Mouse (Mus musculus) layer of hippocampus, adult 18-20 months (tissue): Measurements from ENCODE around the gene Psmb3. TPM values are rescaled to one million over a fixed set of nuclear protein-coding genes. Genes with fewer than 3 reads are reported as not detected.

Source experiments
- DNase-seq, 2 experiments: peaks; one replicate each; pipeline ENCODE4 v3.0.0; 2022; ENCODE audit warnings: low spot score in 2 of 2
- total RNA-seq, 2 experiments: library from RNA; stranded (reverse); gene quantifications; 2 replicates each; pipeline ENCODE4 v1.2.3; 2021

Gene Psmb3
- total RNA-seq, 2 experiments from 2014 or later: 124 to 128 TPM

DNA sequence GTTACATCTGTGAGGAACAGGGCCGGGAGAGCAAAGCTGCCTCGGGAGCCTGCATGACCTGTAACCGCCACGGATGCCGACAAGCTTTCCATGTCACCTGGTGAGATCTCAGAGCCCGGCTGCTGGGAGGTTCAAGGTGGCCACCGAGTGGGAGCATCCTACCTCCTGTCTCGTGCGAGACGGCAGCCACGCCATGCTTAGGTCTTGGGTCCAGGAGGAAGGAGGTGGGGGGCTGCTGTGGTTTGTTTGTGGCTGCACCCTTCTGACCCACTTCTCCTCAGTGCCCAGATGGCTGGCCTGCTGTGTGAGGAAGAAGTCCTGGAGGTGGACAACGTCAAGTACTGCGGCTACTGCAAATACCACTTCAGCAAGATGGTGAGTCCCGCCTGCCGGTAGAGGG, 36.4 kb upstream of the Psmb3 start:
- DNase-seq: no peak

DNA sequence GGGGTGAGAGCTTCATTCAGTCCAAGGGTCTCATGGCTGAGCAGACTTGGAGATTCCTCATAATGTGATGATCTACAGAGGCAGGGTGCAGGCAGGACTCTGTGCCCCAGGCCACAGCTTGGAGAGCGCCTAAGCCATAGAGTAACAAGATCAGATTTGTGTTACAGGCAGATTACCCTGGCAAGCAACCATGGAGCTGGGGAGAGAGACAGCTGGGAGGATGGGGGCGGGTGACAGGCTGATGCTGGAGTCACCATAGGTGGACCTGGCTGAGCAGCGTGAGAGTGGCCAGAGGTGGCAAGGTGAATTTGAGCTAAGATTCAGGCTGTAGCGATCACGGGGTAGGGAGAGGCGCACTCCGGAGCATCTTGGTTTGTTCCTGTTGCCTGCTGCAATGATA, 35.0 kb upstream of the Psmb3 start:
- DNase-seq: no peak

DNA sequence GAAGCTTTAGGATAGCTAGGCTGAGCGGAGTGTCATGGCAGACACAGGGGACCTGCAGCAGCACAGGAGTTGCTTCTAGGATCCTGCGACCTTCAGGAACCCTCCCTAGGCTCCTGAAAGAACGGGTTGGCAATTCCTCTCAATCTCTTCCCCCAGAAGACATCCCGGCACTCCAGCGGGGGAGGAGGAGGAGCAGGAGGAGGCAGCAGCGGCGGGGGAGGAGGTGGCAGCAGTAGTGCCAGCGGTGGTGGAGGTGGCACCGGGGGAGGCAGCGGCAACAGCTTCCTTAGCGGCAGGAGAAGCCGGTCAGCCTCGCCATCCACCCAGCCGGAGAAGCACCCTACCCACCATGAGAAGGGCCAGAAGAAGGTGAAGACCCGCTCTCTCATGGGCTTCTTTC, 33.9 kb upstream of the Psmb3 start:
- no peak for DNase-seq

DNA sequence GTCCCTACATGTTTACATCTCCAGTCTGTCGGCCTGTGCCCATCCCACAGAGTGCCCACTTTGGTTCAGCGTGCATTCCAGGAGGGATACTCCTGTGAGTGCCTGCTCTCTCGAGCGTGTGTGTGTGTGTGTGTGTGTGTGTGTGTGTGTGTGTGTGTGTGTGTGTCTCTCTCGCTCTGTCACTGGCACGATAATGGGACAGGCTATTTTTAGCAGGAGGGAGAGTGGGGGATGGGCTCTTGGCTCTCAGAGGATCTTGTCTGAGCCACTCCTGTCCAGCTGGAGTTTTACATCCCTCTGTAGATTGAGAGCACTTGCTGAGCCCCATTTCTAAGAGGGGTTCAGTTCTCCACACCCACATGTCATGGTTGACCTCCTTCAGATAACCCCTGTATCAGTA, 33.4 kb upstream of the Psmb3 start:
- DNase-seq: no peak

DNA sequence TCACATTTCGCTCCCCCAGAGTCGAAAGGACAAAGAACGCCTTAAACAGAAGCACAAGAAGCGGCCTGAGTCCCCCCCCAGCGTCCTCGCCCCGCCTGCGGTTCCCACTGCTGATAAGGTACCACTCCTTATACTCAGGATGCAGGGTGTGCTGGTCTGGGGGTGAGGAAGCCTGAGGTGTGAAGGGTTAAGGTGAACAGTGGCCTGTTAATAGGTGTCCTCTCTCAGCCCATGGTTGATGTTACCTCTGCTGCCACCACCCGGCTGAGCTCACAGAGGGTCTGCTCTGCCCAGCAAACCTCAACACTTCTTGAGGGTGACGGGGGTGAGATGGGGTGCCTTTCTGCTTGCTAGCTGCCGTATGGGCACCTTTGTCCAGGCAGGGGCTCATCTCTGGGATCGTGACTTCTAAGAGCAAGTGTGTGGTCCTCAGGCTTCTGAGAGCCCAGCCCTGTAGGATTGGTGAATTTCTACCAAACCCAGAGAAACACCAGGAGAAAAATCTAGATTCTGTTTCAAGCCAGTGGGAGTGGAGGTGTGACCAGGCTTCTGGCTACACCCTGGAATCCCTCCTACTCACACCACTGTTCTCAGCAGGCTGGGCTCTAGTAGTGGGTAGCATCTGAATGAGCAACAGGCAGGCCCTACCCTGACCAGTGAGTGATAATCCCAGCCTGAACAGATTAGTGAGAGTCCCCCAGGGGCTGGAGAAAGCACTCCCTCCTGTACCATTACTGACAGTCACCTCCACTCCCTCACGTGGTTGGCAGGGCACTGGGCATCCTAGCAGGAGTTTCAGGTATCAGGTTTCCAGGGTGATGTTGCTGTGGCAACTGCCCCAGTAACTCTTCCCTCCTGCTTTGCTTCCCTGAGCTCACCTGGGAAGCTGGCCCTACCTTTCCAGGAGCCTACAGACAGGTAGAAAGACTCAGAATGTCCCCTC, 32.7 kb upstream of the Psmb3 start:
- DNase-seq: no peak

DNA sequence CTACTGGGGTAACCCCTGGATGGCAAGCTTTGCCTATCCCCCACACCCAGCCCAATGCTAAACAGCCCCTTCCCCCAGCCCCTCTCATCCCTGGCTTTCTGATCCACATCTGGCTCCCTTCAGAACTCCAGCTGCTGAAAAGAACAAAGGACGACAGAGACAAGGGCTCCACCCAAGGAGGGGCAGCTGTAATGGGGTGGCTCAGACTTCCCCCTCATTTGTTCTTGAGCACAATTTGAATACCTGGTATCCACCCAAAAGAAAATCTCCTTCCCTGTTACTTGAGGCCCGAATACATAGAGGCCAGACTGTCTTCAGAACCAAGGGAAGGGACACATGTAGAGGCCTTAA, 32.0 kb upstream of the Psmb3 start:
- no peak for DNase-seq

DNA sequence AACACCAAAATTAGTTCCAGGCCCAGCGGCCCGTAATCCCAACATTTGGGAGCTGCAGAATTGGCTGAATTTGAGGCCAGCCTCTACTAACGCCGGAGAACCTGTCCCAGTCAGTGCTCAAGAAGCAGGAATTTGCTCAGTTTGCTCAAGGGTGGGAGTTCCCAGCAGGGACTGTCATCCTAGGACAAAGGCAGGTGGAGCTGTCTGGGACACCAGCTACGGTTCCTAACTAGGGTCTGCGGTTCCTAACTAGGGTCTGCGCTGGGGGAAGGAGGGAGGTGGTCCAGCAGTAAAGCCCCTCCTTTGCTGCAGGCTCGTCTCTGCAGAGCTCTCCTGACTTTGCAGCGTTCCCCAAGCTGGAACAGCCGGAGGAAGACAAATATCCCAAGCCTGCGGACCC, 30.1 kb upstream of the Psmb3 start:
- DNase-seq: no peak

DNA sequence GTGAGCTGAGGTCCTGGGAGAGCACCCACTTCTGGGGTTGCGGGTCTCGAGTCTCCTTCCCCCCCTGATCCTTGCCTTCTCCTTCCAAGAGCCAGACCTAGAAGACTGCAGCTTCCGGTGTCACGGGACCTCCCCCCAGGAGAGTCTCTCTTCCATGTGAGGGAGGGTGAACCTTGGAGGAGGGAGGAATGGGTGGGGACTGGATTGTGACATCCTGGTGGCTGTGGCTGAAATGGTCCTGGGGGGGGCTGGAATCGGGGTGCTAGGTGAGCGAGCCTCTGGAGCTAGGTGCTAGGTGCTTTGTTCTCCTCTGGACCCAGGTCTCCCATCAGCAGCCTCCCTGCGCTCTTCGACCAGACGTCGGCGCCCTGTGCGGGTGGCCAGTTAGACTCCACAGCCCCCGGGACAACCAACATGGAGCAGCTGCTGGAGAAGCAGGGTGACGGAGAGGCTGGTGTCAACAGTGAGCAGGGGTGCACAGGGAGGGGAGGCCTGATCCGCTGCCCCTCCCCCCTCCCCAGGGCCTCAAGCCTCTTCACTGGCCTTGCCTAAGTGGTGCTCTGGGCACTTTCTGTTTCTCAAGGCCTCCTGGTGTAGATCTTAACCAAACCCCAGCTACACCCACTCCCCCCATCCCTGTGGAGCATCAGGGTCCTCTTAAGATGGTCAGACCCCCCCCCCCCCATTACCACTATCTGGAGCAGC, 27.0 kb upstream of the Psmb3 start:
- DNase-seq: no peak

GRCm38 (mm10) chr11:97677381-97677780, 25.8 kb upstream of the Psmb3 start:
- no peak for DNase-seq

GRCm38 (mm10) chr11:97677842-97678241, 25.4 kb upstream of the Psmb3 start:
- no peak for DNase-seq

GRCm38 (mm10) chr11:97678301-97678700, 24.9 kb upstream of the Psmb3 start:
- DNase-seq: no peak

DNA sequence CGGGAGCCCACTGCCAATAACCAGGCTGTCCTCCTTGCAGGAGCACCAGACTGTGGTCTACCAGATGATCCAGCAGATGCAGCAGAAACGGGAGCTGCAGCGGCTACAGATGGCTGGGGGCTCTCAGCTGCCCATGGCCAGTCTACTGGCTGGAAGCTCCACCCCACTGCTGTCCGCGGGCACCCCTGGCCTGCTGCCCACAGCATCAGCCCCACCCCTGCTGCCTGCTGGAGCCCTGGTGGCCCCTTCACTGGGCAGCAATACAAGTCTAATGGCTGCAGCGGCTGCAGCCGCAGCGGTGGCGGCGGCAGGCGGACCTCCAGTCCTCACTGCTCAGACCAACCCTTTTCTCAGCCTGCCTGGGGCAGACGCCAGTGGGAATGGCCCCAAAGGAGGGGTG, 22.8 kb upstream of the Psmb3 start:
- no peak for DNase-seq

DNA sequence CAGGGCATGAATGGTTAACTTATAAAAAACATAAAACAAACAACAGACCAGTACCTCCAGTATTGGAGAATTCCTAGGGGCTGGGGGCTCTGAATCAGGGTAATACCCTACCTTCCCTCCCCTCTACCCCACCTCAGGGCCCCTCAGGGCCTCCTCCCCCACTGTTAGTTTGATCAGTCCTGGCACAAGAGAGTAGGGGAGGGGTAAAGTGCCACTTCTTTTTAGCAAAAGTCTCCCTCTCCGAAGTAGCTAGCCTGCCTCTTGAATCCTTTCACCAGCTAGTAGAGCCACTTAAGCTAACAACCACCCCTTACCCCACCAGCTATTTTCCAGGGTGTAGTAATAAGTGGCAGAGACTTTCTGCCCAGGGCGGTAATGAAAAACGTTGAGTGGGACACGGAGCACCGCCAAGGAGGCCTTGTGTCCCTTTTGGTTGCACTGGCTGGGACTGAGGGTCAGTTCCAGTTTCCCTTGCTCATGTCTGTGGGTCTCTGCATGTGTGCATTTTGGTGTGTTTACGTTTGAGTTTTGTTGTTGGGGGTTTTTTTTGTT, 20.6 kb upstream of the Psmb3 start:
- DNase-seq: no peak

GRCm38 (mm10) chr11:97684063-97684680, 19.0 kb upstream of the Psmb3 start:
- DNase-seq: no peak

DNA sequence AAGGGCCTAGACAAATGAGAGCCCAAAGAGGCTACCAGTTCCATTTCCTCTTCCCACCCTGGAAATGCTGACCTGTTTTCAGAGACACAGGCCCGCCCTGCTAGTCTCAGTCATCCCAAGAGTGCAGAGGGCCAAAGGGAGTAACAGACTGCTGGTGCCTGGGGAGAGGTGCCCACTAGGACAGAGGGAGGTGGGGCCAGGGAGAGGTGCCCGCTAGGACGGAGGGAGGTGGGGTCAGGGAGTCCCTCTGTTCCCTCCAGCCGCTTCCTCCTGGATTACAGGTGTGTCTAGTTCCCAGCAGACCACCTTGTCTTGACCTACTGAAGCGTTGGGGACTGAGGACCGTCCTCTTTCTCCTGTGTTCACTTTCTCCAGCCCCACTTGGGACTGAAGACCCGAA, 18.4 kb upstream of the Psmb3 start:
- no peak for DNase-seq

DNA sequence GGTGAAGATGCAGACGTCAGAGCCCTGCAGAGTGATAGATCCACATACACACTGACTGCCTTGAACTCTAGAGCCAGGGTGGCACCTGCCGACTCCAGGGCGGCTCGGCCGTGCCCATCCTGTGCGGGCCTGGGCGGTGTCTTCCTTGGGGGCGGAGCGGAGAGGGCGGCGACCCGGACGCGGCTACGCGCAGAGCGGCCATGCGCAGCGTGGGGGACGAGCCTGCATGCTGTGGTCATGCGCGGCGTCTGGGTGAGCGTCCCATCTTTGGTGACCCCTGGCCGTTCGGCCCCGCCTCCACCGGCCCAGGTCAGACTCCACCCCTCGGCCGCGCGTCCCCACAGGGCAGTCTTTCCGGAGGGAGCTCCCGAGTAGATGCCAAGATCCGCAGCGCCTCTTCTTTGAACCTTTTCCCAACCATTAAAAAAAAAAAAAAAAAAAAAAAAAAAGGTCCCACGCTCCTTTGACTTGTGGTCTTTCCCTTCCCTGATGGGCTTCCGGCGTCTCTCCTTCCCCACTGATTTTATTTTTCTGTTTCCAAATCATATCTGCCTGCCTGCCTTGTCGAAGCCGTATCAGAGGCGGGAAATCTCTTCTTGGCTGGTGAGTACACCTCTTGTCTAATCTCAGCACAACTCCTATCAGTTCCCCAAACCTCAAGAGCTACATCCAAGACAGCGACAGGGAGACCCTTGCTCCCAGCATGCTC, 17.4 kb upstream of the Psmb3 start, which contains the start of gene Cisd3:
Gene Cisd3 (plus strand): TSS at position 214 of the 709 bp plus-strand sequence.
- peak; percentile 85 for DNase-seq

- no peak for DNase-seq
Observed at GRCm38 (mm10) chr11:97686322-97686908, 16.8 kb upstream of the Psmb3 start.

DNA sequence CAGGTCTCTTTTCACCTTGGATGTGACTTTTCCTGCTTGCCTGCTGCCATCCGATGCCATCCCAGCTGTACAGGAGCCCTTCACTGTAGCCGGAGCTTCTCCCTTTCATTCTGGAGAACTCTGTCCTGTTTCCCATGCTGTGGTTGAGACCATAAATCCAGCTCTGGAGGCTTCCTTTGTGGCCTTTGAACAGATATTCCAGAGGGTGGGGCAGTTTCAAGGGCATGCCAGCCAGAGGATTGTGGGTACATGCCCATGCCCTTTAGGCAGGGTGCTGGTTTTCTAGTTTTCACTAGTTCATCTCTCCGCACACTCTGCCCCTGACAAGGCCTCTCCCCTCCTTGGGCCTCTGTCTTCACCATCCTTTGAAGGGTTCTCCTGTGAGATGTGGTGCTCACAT, 16.1 kb upstream of the Psmb3 start:
- no peak for DNase-seq

GRCm38 (mm10) chr11:97689861-97690260, 13.3 kb upstream of the Psmb3 start:
- DNase-seq: peak in 1 of 2 experiments; percentile 62

- no peak for DNase-seq
Observed at GRCm38 (mm10) chr11:97694435-97694834, 8.8 kb upstream of the Psmb3 start.
